Mouse (Mus musculus): Measurements from ENCODE around the gene Paxbp1. TPM values are rescaled to one million over a fixed set of nuclear protein-coding genes. Genes with fewer than 3 reads are reported as not detected.
"Not testable (repeated sequence)": the region's sequence is repeated elsewhere in the genome, so short reads cannot be mapped to it uniquely, and the experiment has no call there.

Paxbp1 gene
- polyA plus RNA-seq (2017; shearing (Covaris generic)): 10 to 100 TPM; 83.2 to 84.4 TPM

GRCm38 (mm10) chr16:91044270-91045182, at the start of gene Paxbp1:
Gene Paxbp1, minus strand, starts transcription at chr16:91044543.
- peak; percentile 93 for ATAC-seq

DNA sequence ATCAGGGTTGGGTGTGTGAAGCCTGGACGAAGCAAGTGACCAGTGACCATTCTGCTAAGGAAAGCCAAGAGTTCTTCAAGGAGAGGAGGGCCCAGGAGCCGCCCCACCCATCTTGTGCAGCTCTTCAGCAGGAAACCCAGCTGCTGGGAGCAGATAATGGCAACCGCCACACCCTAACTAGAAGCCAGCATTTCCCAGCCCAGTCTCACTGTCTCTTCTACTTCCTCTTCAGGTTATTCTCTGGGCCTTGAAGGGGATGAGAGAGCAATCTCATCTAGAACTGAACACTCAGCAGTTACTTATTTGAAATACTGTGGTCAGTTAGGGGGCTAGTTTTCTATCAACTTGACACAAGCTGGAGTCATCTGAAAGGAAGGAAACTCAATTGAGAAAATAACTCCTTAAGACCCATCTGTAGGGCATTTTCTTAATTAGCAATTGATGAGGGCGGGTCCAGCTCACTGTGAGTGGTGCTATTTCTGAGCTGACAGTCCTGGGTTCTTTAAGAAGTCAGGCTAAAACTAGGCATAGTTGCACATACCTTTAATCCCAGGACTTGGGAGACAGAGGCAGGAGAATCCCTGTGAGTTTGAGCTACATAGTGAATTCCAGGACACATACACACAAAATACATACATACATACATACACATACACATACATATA, 42.4 kb upstream of the Paxbp1 start:
- no peak for ATAC-seq

DNA sequence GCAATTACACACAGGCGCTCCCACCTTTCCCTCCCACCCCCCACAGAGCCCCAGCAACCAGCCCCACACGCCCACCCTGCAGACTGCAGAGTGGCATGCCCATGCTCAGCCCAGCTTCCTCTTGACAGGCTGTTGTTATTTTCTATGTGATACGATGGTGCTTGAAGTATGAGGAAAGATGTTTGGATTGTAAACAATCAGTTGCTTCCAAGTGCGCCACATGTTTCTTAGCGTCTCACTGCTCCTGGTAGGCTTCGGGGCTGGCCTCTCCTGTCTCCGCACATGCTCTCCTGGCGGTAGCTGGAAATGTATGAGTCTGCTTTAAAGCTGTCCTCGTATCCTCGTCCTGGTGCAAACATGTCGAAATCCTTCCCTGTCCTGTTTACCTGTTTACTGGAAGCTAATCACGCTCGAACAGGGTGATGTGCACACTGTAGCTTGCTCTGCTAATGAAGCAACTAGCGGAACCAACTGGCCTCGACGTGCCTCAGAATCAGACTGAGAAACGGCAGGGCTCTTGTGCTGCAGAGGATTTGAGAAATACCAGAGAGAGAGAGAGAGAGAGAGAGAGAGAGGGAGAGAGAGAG, 41.0 kb upstream of the Paxbp1 start:
- ATAC-seq: no peak

DNA sequence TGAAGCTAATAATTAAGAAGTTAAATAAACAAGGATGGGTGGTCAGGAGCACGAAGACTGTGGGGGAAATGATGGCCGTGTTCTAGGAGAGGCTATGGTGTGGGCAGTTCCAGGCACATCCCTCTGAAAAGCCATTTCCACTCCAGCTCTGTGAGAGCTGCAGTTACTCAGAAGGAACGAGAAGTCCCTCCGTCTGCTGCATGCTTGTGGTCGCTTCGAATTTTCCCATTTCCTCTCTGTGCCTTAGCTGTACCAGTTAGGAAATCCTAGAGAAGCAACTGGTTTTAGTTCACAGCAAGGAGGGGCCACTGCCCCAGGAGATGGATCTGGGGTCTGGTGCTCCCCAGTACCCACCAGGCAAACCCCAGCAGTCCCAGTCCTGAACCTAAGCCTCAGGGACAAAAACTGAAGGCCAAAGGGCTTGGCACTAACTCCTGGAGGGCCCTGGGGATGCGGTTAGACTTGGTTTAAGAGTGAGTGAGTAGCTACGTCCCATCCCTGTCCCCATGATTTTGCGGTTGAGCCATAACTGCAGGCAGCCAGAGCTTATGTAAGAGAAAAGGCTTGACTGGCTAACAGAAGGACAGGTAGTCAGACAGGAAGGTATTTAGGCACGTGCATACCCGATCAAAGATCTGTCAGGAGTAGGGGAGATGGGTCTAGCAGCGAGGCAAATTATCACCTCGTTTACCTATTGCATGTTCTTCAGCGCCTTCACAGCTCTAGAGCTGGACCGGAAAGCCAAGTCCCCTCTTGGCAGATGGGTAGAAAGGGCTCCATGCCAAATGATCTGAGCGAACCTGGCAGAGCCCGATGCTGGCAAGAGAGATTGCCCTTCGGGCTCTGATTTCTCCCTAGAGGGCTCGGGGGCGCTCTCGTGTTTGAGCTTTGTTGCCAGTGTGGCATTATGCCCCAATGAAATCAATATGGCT, 40.2 kb upstream of the Paxbp1 start:
- ATAC-seq: no peak

- ATAC-seq: no peak
These were observed 38.8 kb upstream of the Paxbp1 start for GRCm38 (mm10) chr16:91083002-91083646.

- peak; percentile 69 for ATAC-seq
These were observed 37.2 kb upstream of the Paxbp1 start for GRCm38 (mm10) chr16:91081508-91081907.

GRCm38 (mm10) chr16:91076180-91076579, 31.8 kb upstream of the Paxbp1 start:
- ATAC-seq: peak; percentile 33

GRCm38 (mm10) chr16:91075423-91075822, 31.1 kb upstream of the Paxbp1 start:
- ATAC-seq: not testable (repeated sequence)

GRCm38 (mm10) chr16:91073163-91073892, 29.0 kb upstream of the Paxbp1 start:
- peak; percentile 96 for ATAC-seq

DNA sequence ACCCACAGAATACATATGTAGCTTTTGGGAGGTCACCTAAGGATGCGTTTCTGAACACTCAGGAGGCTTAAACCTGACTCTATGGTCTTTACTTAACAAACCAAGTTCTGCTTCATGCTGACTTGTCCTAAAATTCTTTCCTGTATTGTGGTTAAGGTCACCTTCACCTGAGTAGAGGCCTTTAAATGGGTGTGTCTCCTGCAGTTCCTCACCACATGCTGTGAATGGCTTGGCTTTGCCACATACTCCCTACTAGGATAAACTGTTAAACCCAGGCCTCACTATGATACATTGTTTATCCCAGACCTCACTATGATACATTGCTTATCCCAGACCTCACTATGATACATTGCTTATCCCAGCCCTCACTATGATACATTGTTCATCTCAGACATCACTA, 27.9 kb upstream of the Paxbp1 start:
- no peak for ATAC-seq

DNA sequence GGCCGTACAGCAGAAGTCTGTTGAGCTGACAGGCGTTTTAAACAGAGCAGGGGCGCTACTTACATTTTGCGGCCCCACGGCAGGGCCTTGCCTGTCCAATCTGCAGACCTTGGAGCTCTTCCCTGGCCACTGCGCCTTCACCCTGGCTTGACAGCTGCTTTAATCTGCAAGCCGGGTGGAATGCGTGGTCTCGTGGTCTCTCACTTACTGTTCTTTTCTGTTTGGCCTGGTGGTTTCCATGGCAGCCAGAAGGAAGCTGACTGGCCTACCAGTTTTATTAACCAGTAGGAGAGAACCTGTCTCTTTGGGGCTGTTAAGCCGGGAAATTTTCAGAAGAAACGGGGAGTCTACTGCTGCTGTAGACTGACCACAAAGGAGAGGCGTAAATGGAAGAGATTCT, 24.6 kb upstream of the Paxbp1 start:
- no peak for ATAC-seq

DNA sequence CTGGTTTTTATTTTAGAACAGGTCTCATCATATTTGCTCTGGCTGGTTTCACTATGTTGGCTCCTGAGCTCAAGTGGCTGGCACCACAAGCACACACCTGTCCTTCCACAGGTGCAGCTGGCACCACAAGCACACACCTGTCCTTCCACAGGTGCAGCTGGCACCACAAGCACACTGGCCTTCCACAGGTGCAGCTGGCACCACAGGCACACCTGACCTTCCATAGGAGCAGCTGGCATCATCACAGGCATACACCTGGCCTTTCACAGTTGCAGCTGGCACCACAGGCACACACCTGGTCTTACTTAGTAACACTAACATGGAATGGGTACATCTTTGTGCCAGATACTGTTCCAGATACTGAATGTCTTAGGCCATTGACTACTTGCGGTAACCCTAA, 22.8 kb upstream of the Paxbp1 start:
- no peak for ATAC-seq

DNA sequence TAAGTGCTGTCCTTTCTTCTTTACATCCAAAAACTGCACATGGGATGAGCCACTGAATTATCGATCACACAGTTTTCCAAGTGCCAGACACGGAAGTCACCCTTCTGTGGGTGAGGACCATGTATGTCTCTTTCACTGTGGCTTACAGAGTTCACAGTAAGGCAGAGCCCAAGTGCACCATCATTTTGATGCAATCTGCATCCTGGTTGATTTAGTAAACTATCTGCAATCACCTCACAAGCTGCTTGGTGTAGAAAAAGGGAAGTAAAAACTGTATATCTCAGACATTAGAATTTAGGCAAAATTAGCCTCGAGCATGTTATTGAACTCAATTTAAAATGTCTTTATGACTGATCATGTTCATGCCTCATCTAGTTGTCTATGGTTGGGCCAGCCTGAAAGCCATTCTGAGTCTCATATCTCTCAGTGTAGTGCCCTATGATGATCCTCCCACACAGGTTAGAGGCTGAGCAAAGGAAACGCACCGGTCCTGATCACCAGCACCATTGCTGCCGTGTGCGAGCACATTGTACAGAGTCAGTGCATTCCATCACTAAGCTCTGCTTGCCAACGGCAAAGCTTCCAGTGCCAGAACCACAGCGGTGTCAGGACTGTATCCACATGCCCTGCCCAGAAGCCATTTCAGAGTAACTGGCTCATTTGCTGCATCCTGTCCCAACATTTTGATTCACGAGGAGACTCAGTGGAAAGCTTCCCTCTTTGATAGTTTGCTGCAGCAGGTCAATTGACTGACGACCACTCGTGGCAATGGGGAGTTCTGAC, 20.4 kb upstream of the Paxbp1 start:
- ATAC-seq: no peak

GRCm38 (mm10) chr16:91063786-91064185, 19.4 kb upstream of the Paxbp1 start:
- peak; percentile 49 for ATAC-seq

GRCm38 (mm10) chr16:91061531-91062318, 17.4 kb upstream of the Paxbp1 start:
- peak; percentile 58 for ATAC-seq

DNA sequence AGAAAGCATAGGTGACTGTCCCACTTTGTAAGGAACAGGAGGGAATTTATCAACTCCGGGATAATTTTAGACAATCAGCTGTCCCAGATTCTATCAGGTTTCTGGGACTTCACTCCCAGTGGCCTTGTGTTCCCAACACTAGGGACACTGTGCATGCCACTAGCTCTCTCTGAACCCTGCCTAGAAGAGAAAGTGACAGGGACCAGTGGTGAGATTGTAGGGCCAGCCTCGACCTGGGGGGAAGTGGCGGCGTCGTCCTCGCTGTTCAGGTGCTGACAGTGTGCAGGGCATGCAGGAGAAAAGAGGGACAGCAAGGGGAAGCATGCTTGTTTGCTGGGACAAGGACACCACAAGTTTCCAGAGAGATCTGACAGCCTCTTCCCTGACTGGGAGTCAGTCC, 13.4 kb upstream of the Paxbp1 start:
- ATAC-seq: no peak

GRCm38 (mm10) chr16:91057261-91057660, 12.9 kb upstream of the Paxbp1 start:
- peak; percentile 31 for ATAC-seq

DNA sequence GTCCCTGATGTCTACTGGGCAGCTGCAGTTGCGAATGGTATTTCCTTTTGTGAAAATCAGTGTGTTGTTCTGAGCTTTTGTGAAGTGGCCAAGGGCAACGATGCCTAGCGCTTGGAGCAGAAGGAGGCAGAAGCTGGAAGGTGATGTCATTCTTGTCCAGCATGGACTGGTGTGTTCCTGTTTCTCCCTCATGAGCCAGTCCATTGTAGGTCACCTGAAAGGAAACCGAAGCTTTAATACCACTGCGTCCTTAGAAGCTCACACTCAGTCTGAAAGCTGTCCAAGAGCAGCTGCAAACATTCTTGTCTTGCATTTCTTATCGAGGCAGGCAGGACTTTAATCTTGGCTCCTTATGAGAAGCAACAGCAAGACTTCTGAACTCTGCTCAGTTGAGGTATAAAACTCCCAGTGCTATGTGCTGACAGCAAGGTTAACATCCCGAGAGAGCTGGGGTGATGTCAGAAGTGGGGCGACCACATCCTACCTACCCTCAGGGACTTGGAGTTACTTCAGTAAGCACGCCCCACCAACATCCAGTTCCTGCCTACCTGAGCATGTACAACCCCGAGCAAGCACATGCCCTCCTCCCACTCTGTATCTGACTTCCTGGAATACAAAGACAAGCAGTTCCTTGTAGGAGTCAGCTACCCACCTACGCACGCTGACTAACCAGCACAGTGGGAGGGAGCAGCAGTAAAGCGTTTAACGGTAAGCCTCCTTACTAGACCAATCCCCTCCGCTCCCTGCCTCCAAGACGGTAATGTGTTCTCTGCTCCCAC, 11.9 kb upstream of the Paxbp1 start:
- peak; percentile 93 for ATAC-seq

- ATAC-seq: no peak
These were observed 10.8 kb upstream of the Paxbp1 start for GRCm38 (mm10) chr16:91055150-91055549.

All from activated CD4-positive, CD25-positive, alpha-beta regulatory T cell, adult 4 months (primary cell).